Mouse (Mus musculus) 416B (cell line): ENCODE measurements at regions not wholly inside any gene's neighbourhood (a gene's known extent, or its start where the extent isn't known, plus 50 kb on each side); places are given as distances from the start of the nearest gene placed in this dataset.

Source experiments
- DNase-seq: peaks from one replicate; pipeline ENCODE4 v3.0.0; 2011; ENCODE audit warnings: low read depth

DNA sequence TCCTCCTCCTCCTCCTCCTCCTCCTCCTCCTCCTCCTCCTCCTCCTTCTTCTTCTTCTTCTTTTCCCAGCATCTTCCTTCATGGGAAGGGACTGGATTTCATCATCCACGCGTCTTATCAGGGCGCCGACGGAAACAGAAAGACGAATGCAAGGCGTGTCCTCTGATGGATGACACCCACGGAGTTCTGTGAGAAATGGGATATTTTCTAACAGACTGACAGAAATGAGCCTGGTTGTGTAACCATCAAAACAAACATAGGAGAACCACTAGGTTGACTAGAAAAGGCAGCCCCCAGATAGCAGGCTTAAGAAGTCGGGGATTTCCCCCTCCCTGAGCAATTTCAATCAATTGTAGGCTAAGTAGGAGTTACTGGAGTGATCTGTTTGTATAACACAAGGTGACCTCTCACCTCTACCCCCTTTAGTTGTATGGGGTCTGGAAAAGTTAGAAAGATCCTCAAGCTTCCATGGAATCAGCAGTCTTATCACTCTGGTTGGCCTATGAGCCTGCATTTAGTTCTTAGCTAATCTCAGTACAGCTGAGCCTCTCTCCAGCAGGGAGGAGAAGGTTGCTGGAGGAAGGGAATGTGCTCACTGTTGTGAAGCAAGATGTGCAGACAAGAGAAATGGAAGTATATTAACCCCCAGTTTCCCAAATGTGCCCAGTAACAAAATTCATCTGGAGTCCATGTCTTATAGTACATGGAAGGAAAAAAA is 260.0 kb upstream of the Lyplal1 start:
- DNase-seq: no peak

DNA sequence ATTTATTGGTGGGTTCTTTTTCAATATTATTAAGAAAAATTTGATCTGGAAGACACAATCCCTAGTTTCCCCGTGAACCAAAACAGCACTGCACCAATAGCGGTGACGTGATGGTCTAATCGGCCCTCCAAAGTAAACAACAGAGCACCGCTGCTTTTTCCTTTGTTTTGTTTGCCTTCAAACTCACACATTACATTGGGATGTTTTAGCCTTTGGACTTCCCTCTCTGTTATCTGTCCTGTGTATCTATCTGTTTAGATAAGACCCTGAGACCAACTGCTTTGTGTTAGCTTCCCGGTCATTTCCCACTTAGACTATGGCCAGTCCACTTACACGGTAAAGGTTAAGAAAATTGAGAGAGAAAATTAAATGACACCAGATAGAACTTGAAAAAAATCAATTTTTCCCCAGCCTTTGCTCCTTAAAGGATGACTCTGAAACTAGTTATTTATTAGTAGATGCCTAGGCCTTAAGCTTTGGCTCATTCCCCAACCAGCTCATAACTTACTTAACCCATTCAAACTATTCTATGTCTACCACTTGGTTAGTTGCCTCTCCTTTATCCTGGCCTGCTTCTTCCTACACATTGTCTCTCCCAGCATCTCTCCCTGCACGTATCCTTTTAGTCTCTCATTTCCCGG is 257.0 kb upstream of the Lyplal1 start:
- DNase-seq: no peak

DNA sequence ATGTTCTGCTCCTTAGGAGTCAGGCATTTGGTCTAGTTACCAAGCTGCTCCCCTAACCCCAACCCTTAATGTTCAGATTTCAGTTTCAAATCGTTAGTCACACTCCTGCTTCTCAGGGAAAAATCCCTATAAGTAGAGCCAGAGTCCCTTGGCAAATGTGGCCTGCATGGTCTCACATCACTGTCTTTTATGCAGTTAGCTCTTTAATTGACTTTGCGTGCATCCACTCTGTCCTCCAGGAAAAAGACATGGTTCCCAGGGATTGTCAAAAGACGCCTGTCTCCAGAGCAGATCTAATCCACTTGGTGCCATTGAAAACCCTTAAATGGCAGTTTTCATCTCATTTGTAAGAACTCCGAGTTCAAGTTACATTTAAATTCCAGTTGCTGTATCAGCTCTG is 256.3 kb upstream of the Lyplal1 start:
- no peak for DNase-seq

DNA sequence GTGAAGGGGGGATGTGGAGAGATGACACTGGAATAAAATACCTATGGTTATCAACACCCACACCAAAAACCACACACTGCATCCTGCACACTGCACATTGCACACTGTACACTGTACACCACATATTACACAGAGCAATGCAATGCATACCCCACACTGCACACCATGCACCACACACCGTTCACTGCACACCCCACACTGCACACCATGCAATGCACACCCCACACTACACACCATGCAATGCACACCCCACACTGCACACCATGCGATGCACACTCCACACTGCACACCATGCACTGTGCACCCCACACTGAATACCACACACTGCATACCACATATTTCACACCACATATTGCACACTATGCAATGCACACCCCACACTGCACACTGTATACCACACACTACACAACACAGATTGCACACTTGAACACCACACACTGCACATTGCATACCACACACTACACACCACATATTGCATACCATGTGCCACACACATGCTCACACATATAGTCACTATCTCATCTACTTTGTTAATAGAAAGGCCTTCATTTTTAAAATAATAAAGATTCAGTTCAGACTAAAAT is 255.8 kb upstream of the Lyplal1 start:
- DNase-seq: no peak

DNA sequence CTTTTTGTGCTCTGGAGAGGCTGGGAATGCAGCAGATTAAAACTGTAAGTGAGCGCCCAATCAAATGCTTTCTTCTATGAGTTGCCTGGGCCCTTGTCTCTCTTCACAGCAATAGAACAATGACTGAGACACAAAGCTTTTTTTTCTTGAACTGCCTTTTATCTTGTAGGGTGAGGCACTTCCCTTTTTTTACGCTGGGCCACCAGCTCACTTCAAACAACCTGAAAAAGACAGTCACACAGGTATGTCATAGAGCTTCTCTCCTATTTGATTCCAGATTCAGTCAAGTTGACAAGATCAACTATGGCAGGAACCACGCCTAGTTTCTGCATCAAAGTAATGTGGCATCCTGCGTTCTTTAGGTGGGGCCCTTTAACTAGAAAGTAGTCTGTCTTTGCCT is 246.2 kb upstream of the Lyplal1 start:
- DNase-seq: no peak

DNA sequence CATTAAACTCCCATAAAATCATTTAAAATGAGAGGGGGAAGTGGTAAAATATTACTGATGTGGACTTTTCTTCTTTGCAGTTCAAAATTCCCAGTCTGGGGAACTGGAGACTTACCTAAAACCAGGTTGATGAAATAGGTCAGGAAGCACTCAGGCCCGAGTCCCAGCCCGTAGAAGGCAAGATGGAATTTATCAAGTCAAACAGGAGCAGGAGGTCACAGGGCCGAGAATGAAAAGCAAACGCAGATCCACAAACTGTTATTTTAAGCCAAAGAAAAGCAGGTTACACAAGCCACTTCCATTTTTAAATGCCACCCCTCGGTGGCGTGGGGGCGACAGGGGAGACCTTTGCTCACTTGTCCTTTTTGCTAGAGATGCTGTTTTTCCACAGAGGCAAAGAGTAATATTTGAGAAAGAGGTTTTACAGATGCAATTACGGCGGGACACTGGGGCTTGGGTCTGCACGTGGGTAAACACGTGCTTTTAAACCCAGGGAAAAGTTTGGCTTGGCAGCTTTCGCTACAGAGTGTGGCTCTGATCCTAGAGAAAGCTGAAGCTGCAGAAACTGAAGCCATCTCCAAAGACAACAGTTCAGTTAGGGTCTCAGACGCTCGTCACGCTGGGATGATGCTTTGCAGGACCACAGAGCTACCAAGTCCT is 241.0 kb upstream of the Lyplal1 start:
- DNase-seq: no peak

DNA sequence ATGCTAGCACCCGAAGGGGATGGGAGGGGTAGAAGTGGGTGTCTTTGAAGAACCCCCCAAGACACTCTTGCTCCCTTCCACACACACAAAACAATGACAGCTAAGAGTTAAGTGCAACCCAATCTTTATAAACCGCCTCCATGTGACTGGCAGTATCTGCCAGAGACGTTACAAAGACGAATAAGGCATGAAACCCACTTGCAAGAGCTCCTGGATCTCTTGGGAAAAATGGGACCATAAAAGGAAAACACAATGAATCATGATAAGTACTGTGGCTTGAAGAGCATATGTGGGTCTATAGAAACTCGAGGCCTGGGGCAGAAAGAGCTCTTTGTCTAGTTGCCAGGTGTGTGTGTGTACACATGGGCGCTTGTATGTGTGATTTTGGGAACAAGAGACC is 237.6 kb upstream of the Lyplal1 start:
- no peak for DNase-seq

DNA sequence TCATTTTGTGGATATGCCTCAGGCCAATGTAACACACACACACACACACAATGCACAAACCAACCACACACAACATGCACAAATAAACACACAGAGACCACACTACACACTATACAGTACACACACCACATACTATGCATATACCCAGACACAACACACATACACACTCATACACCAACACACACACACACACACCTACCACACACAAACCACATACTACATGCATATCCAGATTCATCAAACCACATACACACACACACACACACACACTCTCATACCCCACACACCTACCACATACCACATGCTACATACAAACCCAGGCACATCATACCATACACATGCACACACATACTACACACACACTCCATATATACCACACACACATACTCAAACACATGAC is 237.0 kb upstream of the Lyplal1 start:
- no peak for DNase-seq

DNA sequence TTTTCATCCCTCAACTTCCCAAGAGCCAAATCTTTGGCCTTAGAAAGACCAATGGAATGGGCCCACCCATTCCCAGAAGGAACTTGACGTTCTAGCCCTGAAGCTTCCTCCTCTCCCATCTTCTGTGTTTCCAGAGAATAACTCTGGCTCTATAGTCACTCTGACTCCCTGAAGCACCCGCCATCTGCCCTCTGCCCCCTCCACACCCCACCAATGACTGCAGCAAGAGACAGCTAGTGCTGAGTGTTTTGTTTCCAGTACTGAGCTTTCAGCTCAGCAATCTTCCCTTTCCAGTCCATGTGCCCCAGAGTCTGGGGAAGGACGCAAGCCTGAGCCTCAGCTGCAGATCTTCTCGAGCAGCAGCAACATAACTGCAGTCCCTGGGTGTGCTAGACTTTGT is 233.3 kb upstream of the Lyplal1 start:
- no peak for DNase-seq

DNA sequence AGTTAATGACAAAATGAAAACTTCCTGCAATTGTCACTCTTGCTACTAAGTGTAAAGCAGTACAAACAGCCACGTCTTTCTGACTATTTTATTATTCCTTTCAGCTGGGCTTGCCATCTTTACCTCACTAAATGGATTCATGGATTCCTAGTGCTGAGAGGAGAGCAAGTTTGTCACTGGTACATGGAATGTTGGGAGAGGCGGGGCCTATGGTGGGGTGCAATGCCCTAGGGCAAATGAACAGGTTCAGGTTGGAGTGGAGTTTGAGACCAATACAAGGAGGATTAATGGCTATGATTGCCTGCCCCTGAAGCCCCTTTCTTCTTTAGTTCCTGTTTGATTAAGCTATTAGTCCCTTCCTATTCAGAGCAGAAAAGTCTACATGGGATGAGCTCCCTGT is 232.9 kb upstream of the Lyplal1 start:
- no peak for DNase-seq

DNA sequence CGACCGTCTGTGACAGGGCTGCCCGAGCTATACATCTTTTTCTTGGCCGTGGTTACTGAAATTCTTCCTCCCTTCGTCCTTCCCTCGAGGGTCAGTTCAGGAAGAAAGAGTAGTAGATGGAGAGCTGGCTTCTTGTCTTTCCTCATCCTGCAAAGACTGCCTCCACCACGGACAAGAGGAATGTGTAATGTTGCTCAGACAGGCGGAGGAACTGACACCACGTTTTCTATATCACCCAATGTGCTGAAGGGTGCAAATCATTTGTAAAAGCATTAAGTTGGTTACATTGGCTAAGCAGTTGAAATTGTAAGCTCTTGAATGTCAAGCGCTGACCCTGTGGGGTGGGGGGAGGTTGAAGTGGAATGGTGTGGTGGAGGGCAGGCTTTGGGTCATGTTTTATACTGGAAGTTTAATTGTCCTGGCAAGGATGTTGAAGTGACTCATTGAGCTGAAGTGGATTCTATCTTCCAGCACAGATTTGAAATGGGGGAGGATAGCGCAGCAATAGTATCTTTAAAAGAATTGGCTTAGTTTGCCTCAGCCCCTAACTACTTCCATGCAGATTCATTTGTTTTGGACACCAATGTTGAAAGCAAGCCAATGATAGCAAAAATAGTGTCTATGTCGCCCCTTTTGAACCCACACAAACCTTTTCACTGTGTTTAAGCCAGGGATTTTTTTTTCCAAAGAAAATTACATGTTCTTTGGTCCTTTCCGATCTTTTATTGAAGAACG is 230.5 kb upstream of the Lyplal1 start:
- DNase-seq: no peak

DNA sequence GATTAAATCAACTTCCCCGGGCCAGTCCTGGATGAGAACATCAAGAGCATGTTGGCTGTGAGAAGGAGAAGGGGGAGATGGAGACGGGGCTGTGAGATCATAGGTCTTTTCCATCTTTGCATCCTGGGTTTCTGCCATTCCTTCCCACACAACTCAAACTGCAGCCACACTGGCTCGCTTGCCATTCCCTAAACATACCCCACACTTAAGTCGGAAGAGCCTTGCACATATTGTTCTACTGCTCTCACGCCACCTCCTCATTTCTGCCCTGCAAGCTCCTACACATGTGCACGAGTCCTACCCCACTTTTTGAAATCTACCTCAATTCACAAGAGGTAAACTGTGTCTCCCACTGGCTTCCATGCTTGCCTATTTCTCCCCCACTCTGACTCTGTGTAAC is 228.3 kb upstream of the Lyplal1 start:
- DNase-seq: no peak

DNA sequence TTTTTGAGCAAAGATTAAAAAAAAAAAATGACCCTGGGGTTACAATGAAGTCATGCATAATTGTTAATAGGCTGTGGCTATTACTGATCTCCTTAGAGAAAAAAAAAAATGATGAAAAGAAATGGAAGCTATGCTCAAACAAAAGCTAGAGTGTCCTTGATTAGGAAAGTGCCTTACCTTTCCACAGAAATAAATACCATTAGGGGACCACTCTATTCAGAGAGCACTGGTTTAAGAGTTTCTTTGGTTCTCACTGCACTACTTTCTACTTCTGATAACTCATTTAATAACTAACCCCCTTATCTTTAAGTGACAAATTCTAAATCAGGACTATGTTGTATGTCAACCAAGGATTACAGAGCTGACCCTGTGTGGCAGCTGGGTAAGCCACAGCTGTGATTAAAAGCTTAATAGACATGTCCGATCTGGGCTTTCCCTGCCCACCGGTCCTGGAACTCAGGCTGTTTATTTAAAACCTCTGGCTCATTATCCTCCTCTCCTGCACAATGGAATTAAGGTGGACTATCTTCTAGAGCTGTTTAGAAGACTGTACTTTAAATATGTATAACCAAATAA is 225.9 kb upstream of the Lyplal1 start:
- no peak for DNase-seq

DNA sequence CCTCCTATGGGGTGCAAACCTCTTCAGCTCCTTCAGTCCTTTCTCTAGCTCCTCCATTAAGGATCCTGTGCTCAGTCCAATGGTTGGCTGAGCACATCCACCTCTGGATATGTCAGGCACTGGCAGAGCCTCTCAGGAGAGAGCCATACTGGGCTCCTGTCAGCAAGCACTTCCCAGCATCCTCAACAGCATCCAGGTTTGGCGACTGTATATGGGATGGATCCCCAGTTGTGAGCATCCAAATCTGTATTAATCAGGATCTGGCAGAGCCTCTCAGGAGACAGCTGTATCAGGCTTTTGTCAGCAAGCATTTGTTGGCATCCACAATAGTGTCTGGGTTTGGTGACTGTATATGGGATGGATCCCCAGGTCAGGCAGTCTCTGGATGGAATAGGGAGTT is 225.3 kb upstream of the Lyplal1 start:
- no peak for DNase-seq

DNA sequence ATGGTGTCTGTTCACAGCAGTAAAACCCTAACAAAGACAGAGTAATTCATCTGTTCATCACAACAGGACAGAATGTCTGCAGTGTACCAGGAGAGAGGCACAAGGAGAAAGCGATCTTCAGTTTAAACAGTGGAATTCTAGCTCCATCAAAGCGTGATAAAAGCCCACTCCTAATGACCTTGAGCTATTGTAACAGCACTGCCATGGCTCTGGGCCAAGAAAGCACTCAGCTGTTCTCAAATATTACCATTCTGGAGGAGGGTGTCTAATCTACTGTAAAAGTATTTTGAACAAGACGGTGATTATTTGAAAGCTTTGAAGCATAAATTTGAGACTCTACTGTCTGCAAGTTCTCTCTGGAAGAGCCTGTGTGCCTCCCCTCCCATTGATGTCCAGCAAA is 224.8 kb upstream of the Lyplal1 start:
- no peak for DNase-seq

DNA sequence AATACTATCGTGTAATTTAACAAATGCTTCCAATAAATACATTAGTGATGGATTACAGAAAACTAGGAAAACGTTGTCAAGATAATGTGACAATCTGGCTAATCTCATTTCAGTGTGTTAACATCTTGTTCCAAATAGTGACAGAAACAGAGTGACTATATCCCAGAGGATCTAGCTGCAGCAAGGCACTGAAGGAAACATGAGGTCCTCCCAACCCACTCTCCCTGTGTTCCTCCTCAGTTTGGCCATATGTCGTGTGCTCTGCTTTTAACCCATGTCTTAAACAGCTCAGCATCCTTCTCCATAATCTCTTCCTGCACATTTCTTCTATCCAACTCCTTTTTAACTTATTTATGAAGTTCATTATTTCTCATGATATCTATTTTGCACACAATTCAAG is 223.6 kb upstream of the Lyplal1 start:
- DNase-seq: no peak

DNA sequence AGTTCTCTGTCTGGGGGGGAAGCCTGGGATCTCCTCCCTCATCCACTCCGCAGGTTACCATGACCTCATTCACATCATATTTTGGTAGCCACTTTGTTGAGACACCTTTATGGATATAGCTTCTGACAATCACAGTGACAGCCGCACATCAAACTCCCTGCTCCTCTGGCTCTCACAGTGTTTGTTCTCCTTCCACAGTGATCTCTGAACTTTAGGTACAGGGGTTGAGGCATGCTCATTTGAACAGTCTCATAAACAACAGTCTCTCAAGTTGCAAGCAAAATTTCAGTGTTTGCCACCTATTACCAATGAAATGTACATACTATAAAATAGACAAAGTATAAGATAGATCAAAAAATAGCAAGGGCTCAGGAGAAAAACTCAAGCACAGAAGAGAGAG is 200.2 kb upstream of the Lyplal1 start:
- DNase-seq: no peak

DNA sequence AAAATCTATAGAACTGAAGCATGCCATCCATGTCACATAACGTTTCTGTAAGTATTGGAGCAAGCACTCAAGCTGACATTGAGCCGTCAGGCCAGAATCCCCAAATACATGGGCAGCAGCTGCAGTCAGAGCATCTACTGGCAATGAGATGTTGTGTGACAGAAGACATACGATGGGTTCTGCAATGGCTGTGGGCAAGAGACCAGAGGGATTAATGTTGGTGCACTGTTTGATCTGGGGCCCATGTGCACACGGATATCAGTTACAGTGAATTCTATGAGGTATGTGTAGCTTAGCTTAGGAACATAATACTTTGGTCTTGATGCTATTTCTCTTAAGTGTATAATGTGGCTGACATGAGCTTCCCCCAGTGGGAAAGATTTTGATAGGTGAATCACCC is 197.1 kb upstream of the Lyplal1 start:
- DNase-seq: no peak

DNA sequence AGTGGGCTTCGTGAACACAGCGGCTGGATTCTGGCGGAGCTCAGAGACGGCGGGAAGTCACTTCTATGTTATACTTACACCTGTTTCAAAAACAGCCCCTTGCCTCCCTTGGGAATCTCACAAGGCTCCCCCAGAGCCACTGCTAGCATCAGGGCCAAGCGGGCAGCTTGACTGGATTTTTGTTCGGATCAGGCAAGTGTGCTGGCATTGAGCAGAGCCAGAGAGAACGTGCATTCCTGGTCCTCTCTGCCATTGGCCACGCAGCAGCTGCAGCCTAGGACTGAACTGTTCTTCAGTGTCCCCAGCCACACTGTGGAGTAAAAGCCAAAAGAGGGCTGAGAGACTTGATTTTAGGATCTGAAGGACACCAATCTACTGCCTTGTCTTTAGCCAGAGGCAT is 195.6 kb upstream of the Lyplal1 start:
- DNase-seq: no peak

DNA sequence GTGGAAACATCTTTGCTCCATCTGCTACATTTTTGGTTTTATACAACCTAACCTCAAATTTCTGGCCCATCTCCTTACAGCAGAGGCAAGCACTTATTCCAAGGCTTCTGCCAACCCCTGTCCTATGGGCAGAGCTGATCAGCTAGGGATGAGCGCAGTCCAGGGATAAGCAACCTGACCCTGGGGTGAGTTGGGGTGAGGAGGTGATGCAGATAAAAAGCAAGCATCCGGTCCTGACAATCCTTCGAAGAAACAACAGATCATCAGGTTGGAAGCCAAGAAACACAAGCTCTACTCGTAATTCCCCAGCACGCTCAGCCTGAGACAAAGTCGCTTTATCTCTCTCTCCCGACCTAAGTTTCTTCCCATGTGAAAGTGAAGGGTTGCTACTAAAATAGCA is 194.9 kb upstream of the Lyplal1 start:
- DNase-seq: no peak

DNA sequence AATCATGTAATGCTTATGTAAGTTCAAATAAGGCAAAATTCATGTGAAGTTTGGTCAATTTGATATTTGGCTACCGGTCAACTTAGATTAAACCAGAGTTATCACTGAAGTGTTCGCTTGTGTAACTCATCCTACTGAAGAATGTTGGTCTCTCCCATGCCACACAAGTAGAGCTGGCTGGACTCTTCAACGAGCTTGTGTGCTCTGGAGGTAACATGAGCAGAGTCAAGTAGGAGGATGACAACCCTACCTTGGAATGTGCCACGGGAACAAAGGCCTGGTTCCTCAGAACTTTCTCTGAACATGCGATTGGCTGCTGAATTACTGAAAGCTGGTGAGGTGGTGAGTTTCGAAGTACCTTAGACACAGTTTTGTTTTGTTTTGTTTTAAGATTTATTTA is 190.5 kb upstream of the Lyplal1 start:
- DNase-seq: no peak

DNA sequence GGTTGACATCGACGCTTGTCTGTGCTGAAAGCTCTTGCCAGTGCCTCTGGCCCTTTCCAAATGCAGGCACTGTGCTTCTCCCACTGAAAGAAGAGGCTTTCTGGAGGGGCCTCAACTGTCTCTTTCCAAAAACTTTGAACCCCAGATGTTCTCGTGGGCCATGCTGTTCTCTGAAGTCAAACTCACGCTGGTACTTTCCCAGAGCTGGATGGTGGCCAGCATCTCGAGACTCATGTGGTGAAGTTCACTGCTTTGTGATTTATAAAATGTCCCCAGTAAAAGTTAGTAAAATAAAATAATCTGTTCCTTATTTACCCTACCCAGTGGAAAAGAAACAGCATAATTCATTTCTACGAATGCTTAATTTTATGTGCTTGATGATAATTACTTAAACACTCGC is 180.4 kb upstream of the Lyplal1 start:
- DNase-seq: no peak
